Mouse (Mus musculus) heart, embryonic 15.5 days (tissue): Measurements from ENCODE around the gene Lrig3. TPM values are rescaled to one million over a fixed set of nuclear protein-coding genes. Genes with fewer than 3 reads are reported as not detected.
A peak's percentile ranks its signal among the peaks of the same experiment; 100 is the strongest.

Source experiments
- ATAC-seq: fragments of 200-750 bp; cut with Nextera tagmentation; replicated peaks from 2 replicates; pipeline ENCODE4 v1.8.0; 2017; ENCODE audit warnings: low read depth, moderate TSS enrichment; ENCODE audit not compliant: insufficient number of reproducible peaks, insufficient read depth, low FRiP score
- H3K27ac ChIP-seq: fragments of 300-500 bp; sonication (generic); 2 replicates; pipeline ENCODE4 v1.5.1; 2015; ENCODE audit warnings: mild to moderate bottlenecking, inconsistent platforms
- H3K27me3 ChIP-seq: fragments of 300-500 bp; sonication (generic); 2 replicates; pipeline ENCODE4 v1.6.1; 2015; ENCODE audit warnings: inconsistent platforms
- H3K36me3 ChIP-seq: fragments of 300-500 bp; sonication (generic); 2 replicates; pipeline ENCODE4 v1.6.1; 2015; ENCODE audit warnings: mild to moderate bottlenecking, inconsistent platforms
- H3K4me1 ChIP-seq: fragments of 300-500 bp; sonication (generic); replicated peaks from 2 replicates; pipeline ENCODE4 v1.6.1; 2015; ENCODE audit warnings: inconsistent platforms
- H3K4me2 ChIP-seq: fragments of 300-500 bp; sonication (generic); 2 replicates; pipeline ENCODE4 v1.6.1; 2015; ENCODE audit warnings: inconsistent platforms, mild to moderate bottlenecking, moderate library complexity
- H3K4me3 ChIP-seq: fragments of 300-500 bp; sonication (generic); 2 replicates; pipeline ENCODE4 v1.5.1; 2015; ENCODE audit warnings: mild to moderate bottlenecking, inconsistent platforms
- H3K9ac ChIP-seq: fragments of 300-500 bp; sonication (generic); 2 replicates; pipeline ENCODE4 v1.6.1; 2015; ENCODE audit warnings: mild to moderate bottlenecking, inconsistent platforms
- H3K9me3 ChIP-seq: fragments of 300-500 bp; sonication (generic); replicated peaks from 2 replicates; pipeline ENCODE4 v1.6.1; 2016; ENCODE audit warnings: inconsistent platforms
- WGBS: fragments of 180-500 bp; shearing (Covaris S2); methylation state at CpG from one replicate; pipeline ENCODE4 v1.1.7; 2015; ENCODE audit warnings: mixed read lengths; 5-methylcytosine and 5-hydroxymethylcytosine counted together
- polyA plus RNA-seq: library from polyadenylated mRNA; unstranded; fragments of >200 nt; fragmentation: Nextera tagmentation; extraction: Ambion mirVana; gene quantifications from 2 replicates; pipeline ENCODE4 v1.2.1, GENCODE M21; 2015

The Lrig3 gene
- polyA plus RNA-seq, 1 experiment from 2014 or later, result 1.5 TPM

- 54% methylated on average over 11 of the region's 11 CpGs for WGBS
- H3K4me1 ChIP-seq, result no peaks in the 10 kb centered on the region
- H3K9me3 ChIP-seq, result no peaks in the 10 kb centered on the region
- H3K9ac ChIP-seq, result no peak overlapping the region
- no peak overlapping the region for H3K27ac ChIP-seq
- H3K4me2 ChIP-seq, result no peak overlapping the region
- no peak overlapping the region for H3K4me3 ChIP-seq
- peaks cover 3% of the 10 kb centered on the region for H3K27me3 ChIP-seq
- H3K36me3 ChIP-seq, result no peaks in the 10 kb centered on the region
- ATAC-seq, result no peak
Measured at GRCm38 (mm10) chr10:125940316-125941059, 25.5 kb upstream of the Lrig3 start.

- Histone ChIP-seq H3K27ac (no peak overlapping the region), H3K4me3 (no peak overlapping the region), H3K4me1 (no peaks in the 10 kb centered on the region), H3K36me3 (no peaks in the 10 kb centered on the region), H3K4me2 (no peak overlapping the region), H3K27me3 (peaks cover 3% of the 10 kb centered on the region), H3K9me3 (no peaks in the 10 kb centered on the region), H3K9ac (no peak overlapping the region)
- ATAC-seq, result no peak
- 47% methylated on average over 5 of the region's 5 CpGs for WGBS
Measured at GRCm38 (mm10) chr10:125943098-125943497, 22.9 kb upstream of the Lrig3 start.

- Histone ChIP-seq H3K27ac (no peak overlapping the region), H3K27me3 (peaks cover 8% of the 10 kb centered on the region), H3K4me1 (no peaks in the 10 kb centered on the region), H3K9me3 (no peaks in the 10 kb centered on the region), H3K4me3 (no peak overlapping the region), H3K4me2 (no peak overlapping the region), H3K9ac (no peak overlapping the region), H3K36me3 (no peaks in the 10 kb centered on the region)
- no peak for ATAC-seq
- 59% methylated on average over 11 of the region's 11 CpGs for WGBS
Measured at GRCm38 (mm10) chr10:125944762-125945504, 21.0 kb upstream of the Lrig3 start.

- H3K9me3 ChIP-seq, result no peaks in the 10 kb centered on the region
- no peak overlapping the region for H3K9ac ChIP-seq
- H3K4me3 ChIP-seq, result no peak overlapping the region
- no peak for ATAC-seq
- H3K4me2 ChIP-seq, result peak overlapping the region; percentile 38
- 25% methylated on average over 15 of the region's 15 CpGs for WGBS
- peaks cover 26% of the 10 kb centered on the region for H3K27me3 ChIP-seq
- H3K36me3 ChIP-seq, result no peaks in the 10 kb centered on the region
- H3K27ac ChIP-seq, result no peak overlapping the region
- H3K4me1 ChIP-seq, result no peaks in the 10 kb centered on the region
Measured at GRCm38 (mm10) chr10:125948842-125949474, 17.0 kb upstream of the Lrig3 start.

GRCm38 (mm10) chr10:125951633-125952032 lies 14.3 kb upstream of the Lrig3 start:
- no peak overlapping the region for H3K9ac ChIP-seq
- H3K4me1 ChIP-seq, result no peaks in the 10 kb centered on the region
- no peak for ATAC-seq
- no peaks in the 10 kb centered on the region for H3K36me3 ChIP-seq
- WGBS, result 44% methylated on average over 5 of the region's 5 CpGs
- H3K4me3 ChIP-seq, result no peak overlapping the region
- peaks cover 52% of the 10 kb centered on the region for H3K27me3 ChIP-seq
- no peaks in the 10 kb centered on the region for H3K9me3 ChIP-seq
- no peak overlapping the region for H3K27ac ChIP-seq
- H3K4me2 ChIP-seq, result no peak overlapping the region

GRCm38 (mm10) chr10:125954343-125954742 lies 11.6 kb upstream of the Lrig3 start:
- H3K4me2 ChIP-seq, result no peak overlapping the region
- H3K9ac ChIP-seq, result no peak overlapping the region
- H3K27ac ChIP-seq, result no peak overlapping the region
- peaks cover 76% of the 10 kb centered on the region for H3K27me3 ChIP-seq
- H3K36me3 ChIP-seq, result no peaks in the 10 kb centered on the region
- peaks cover 6% of the 10 kb centered on the region for H3K4me1 ChIP-seq
- no peak overlapping the region for H3K4me3 ChIP-seq
- WGBS, result 65% methylated on average over 7 of the region's 7 CpGs
- no peak for ATAC-seq
- H3K9me3 ChIP-seq, result no peaks in the 10 kb centered on the region

- WGBS, result 74% methylated on average over 12 of the region's 12 CpGs
- H3K9me3 ChIP-seq, result no peaks in the 10 kb centered on the region
- ATAC-seq, result no peak
- H3K9ac ChIP-seq, result no peak overlapping the region
- no peaks in the 10 kb centered on the region for H3K36me3 ChIP-seq
- H3K4me2 ChIP-seq, result no peak overlapping the region
- no peak overlapping the region for H3K4me3 ChIP-seq
- peaks cover 6% of the 10 kb centered on the region for H3K4me1 ChIP-seq
- H3K27ac ChIP-seq, result no peak overlapping the region
- peaks cover 78% of the 10 kb centered on the region for H3K27me3 ChIP-seq
Measured at GRCm38 (mm10) chr10:125954747-125955530, 11.0 kb upstream of the Lrig3 start.

- WGBS, result 15% methylated on average over 9 of the region's 9 CpGs
- H3K4me1 ChIP-seq, result peaks cover 20% of the 10 kb centered on the region
- H3K9me3 ChIP-seq, result no peaks in the 10 kb centered on the region
- H3K4me3 ChIP-seq, result no peak overlapping the region
- H3K4me2 ChIP-seq, result peak overlapping the region; percentile 28
- H3K27ac ChIP-seq, result peak overlapping the region; percentile 35; the same call in 1 of the 2 replicates
- H3K9ac ChIP-seq, result no peak overlapping the region
- no peaks in the 10 kb centered on the region for H3K36me3 ChIP-seq
- ATAC-seq, result no peak; the same call in 1 of the 2 replicates
- H3K27me3 ChIP-seq, result peaks cover 71% of the 10 kb centered on the region
Measured at GRCm38 (mm10) chr10:125961411-125962107, 4.4 kb upstream of the Lrig3 start.

GRCm38 (mm10) chr10:125964709-125965108 lies 1.3 kb upstream of the Lrig3 start:
- H3K36me3 ChIP-seq, result no peaks in the 10 kb centered on the region
- H3K4me3 ChIP-seq, result no peak overlapping the region
- H3K9ac ChIP-seq, result no peak overlapping the region
- H3K4me1 ChIP-seq, result peaks cover 21% of the 10 kb centered on the region
- no peak overlapping the region for H3K4me2 ChIP-seq
- H3K9me3 ChIP-seq, result no peaks in the 10 kb centered on the region
- 72% methylated on average over 3 of the region's 3 CpGs for WGBS
- no peak overlapping the region for H3K27ac ChIP-seq
- no peak for ATAC-seq
- peaks cover 69% of the 10 kb centered on the region for H3K27me3 ChIP-seq

- Histone ChIP-seq H3K36me3 (no peaks in the 10 kb centered on the region), H3K4me3 (peak overlapping the region; percentile 65), H3K9ac (peak overlapping the region; percentile 78), H3K4me2 (peak overlapping the region; percentile 96), H3K27ac (peak overlapping the region; percentile 52; the same call in 1 of the 2 replicates), H3K27me3 (peaks cover 69% of the 10 kb centered on the region), H3K9me3 (no peaks in the 10 kb centered on the region), H3K4me1 (peaks cover 14% of the 10 kb centered on the region)
- 2% methylated on average over 59 of the region's 59 CpGs for WGBS
- peak; percentile 43 for ATAC-seq
Measured at GRCm38 (mm10) chr10:125966481-125967251, 698 bp downstream of the Lrig3 start.
